Mouse (Mus musculus) intestine, postnatal 0 days (tissue): ENCODE results near the gene Apba1. TPM values are rescaled to one million over a fixed set of nuclear protein-coding genes. Genes with fewer than 3 reads are reported as not detected.

Experiments used
- ATAC-seq: fragments of 200-750 bp; cut with Nextera tagmentation; 2 replicates; pipeline ENCODE4 v1.8.0; 2017; ENCODE audit warnings: mild to moderate bottlenecking, moderate TSS enrichment, moderate library complexity
- H3K27ac ChIP-seq: fragments of 300-500 bp; sonication (generic); 2 replicates; pipeline ENCODE4 v1.5.1; 2014; ENCODE audit warnings: mild to moderate bottlenecking, low read depth, low read length, moderate library complexity
- H3K27me3 ChIP-seq: fragments of 300-500 bp; sonication (generic); replicated peaks from 2 replicates; pipeline ENCODE4 v1.6.1; 2014; ENCODE audit warnings: low read length, mixed read lengths; ENCODE audit not compliant: control insufficient read depth, insufficient read depth
- H3K36me3 ChIP-seq: fragments of 300-500 bp; sonication (generic); 2 replicates; pipeline ENCODE4 v1.6.1; 2014; ENCODE audit warnings: mild to moderate bottlenecking, moderate library complexity; ENCODE audit not compliant: control insufficient read depth, insufficient read depth
- H3K4me1 ChIP-seq: fragments of 300-500 bp; sonication (generic); replicated peaks from 2 replicates; pipeline ENCODE4 v1.6.1; 2014; ENCODE audit warnings: antibody characterized with exemption, low read length, mixed read lengths; ENCODE audit not compliant: control insufficient read depth, insufficient read depth
- H3K4me2 ChIP-seq: fragments of 300-500 bp; sonication (generic); replicated peaks from 2 replicates; pipeline ENCODE4 v1.6.1; 2014; ENCODE audit warnings: low read depth, mild to moderate bottlenecking, moderate library complexity
- H3K4me3 ChIP-seq: fragments of 300-500 bp; sonication (generic); 2 replicates; pipeline ENCODE4 v1.5.1; 2014; ENCODE audit warnings: low read depth, low read length
- H3K9ac ChIP-seq: fragments of 300-500 bp; sonication (generic); 2 replicates; pipeline ENCODE4 v1.6.1; 2014; ENCODE audit warnings: mild to moderate bottlenecking, low read depth, low read length
- H3K9me3 ChIP-seq: fragments of 300-500 bp; sonication (generic); 2 replicates; pipeline ENCODE4 v1.6.1; 2016; ENCODE audit warnings: mixed run types; ENCODE audit not compliant: control insufficient read depth
- CTCF ChIP-seq: sonication (generic); IDR thresholded peaks from 2 replicates; pipeline ENCODE4 v1.5.1; 2016; ENCODE audit warnings: low read depth, mild to moderate bottlenecking, control low read depth, antibody characterized with exemption, moderate library complexity
- WGBS: fragments of 180-500 bp; shearing (Covaris S2); extraction: QIAGEN DNeasy Blood & Tissue Kit; methylation state at CpG from one replicate; pipeline ENCODE4 v1.1.7; 2014; 5-methylcytosine and 5-hydroxymethylcytosine counted together
- polyA plus RNA-seq: library from polyadenylated mRNA; unstranded; fragments of >200 nt; fragmentation: Nextera tagmentation; extraction: Ambion mirVana; gene quantifications from 2 replicates; pipeline ENCODE4 v1.2.1, GENCODE M21; 2015

Gene Apba1
- polyA plus RNA-seq, 1 experiment from 2014 or later: 0.57 TPM

DNA sequence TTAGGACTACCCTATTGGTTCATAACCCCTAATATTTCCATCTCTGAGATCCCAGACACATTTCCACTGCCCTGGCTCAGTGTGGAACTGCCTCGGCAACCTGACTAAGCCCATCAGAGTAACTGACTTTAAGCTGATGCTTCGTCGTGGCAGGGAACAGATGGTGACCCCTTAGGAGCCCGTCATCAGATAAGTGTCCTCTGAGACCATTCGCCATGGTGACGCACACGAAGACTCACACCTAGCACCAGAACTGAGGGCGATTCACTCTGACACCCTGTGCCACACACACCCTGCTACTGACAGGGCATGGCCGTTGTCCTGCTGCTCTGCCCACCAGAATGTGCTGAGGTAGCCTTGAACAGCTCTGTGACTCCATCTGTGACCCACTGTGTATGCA, 166.1 kb downstream of the Apba1 start:
- Histone ChIP-seq H3K9me3 (no peaks in the 10 kb centered on the region), H3K4me2 (no peak overlapping the region), H3K36me3 (no peaks in the 10 kb centered on the region), H3K27ac (no peak overlapping the region), H3K4me1 (no peaks in the 10 kb centered on the region), H3K4me3 (no peak overlapping the region), H3K27me3 (no peaks in the 10 kb centered on the region), H3K9ac (no peak overlapping the region)
- 88% methylated on average over 9 of the region's 9 CpGs for WGBS
- ATAC-seq: no peak
- no peak for TF ChIP-seq CTCF

DNA sequence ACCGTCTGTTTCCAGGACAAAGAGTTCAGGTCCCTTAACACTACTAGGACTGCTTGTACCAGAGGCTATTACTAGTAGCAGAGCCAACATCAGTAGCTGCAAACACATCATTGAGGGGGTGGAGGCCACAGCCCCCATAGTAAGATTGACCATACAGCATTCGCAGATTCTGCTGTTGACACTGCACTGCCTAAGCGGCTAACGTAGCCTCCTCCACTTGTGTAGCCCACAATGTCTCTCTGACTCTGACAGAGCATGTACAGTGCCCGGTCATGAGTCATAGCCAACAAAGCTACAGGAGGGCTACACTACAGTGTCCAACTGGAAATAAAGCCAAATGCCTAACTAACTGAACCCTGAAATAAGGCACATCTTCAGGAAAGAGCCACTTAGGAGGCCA, 166.9 kb downstream of the Apba1 start:
- no peak for ATAC-seq
- no peaks in the 10 kb centered on the region for H3K36me3 ChIP-seq
- no peak overlapping the region for H3K27ac ChIP-seq
- no peaks in the 10 kb centered on the region for H3K9me3 ChIP-seq
- WGBS: 91% methylated on average over 5 of the region's 5 CpGs
- H3K9ac ChIP-seq: no peak overlapping the region
- H3K27me3 ChIP-seq: no peaks in the 10 kb centered on the region
- H3K4me1 ChIP-seq: no peaks in the 10 kb centered on the region
- no peak overlapping the region for H3K4me2 ChIP-seq
- no peak for TF ChIP-seq CTCF
- no peak overlapping the region for H3K4me3 ChIP-seq

DNA sequence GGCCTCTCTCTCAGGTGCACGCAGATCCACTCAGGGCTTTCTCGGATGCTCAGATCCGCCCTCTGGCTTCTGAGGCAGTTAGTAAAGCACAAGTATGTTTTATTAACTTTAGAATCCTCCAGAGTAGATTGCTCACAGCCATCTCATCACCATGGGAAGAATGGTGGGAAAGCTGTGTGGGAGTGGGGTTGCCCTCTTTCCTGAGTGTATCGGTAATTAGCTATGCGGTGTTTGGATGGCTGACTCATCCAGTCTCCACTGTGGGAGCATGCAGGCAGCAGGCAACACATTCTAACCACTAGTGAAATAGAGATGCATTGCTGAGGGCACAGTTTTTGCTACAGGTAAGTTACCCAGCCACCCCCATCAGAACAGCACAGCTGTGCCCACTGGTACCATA, 172.1 kb downstream of the Apba1 start:
- WGBS: 91% methylated on average over 5 of the region's 5 CpGs
- no peak for ATAC-seq

DNA sequence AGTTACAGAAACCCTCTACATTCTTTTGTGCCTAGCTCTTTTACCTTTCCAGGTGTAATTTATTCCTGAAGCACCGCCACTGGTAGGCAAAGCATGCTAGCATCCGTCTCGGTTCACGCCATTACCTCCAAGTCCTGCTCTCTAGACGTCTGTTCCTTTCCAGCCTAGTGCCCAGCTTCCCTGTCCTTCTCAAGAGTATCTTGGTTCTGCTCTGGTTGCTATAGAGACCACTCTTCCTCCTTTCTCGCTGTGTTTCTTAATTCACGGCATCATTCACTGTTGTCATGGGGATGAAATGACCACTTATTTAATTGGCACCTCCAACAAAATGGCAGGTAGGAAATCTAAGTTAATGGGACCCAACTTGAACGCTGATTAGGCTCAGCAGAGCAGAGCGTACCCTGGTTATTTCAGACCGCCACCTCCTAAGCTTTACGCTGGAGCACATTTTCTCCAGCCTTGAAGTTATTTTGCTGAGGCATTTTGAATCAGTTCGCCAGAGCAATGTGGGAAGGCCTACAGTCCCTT, 182.8 kb downstream of the Apba1 start:
- Histone ChIP-seq H3K4me2 (no peak overlapping the region), H3K4me1 (no peaks in the 10 kb centered on the region), H3K36me3 (no peaks in the 10 kb centered on the region), H3K4me3 (no peak overlapping the region), H3K27ac (no peak overlapping the region), H3K9me3 (no peaks in the 10 kb centered on the region), H3K9ac (no peak overlapping the region), H3K27me3 (no peaks in the 10 kb centered on the region)
- ATAC-seq: no peak
- WGBS: 84% methylated on average over 12 of the region's 12 CpGs
- TF ChIP-seq CTCF: no peak

More for the DNA sequence above, 172.1 kb downstream of the Apba1 start:
- H3K36me3 ChIP-seq: no peaks in the 10 kb centered on the region
- H3K27ac ChIP-seq: no peak overlapping the region
- H3K4me1 ChIP-seq: no peaks in the 10 kb centered on the region
- no peaks in the 10 kb centered on the region for H3K27me3 ChIP-seq
- no peak overlapping the region for H3K9ac ChIP-seq
- no peak for TF ChIP-seq CTCF
- H3K4me2 ChIP-seq: no peak overlapping the region
- no peak overlapping the region for H3K4me3 ChIP-seq
- H3K9me3 ChIP-seq: no peaks in the 10 kb centered on the region

DNA sequence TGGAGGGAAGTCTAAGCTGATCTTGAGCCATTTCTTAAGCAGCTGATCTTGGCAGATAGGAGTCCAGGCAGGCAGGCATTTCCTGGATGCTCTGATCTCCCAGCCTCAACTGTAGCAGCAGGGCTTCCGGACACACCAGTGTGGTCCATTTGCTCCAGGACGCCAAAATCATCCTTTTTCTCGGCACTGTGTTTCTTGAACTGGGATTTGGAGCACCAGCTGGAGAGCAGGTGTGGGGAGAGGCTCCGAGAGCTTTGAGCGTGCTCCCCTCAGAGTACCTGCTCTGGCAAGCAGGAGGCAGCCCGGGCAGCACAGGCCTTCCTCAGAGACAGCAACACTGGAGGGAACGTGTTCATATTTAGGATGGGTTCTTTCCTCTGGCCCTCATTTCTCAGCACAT, 184.2 kb downstream of the Apba1 start:
- H3K36me3 ChIP-seq: no peaks in the 10 kb centered on the region
- WGBS: 88% methylated on average over 7 of the region's 7 CpGs
- no peak overlapping the region for H3K9ac ChIP-seq
- ATAC-seq: no peak
- H3K27ac ChIP-seq: no peak overlapping the region
- H3K27me3 ChIP-seq: no peaks in the 10 kb centered on the region
- TF ChIP-seq CTCF: no peak
- H3K9me3 ChIP-seq: no peaks in the 10 kb centered on the region
- no peaks in the 10 kb centered on the region for H3K4me1 ChIP-seq
- H3K4me3 ChIP-seq: no peak overlapping the region
- H3K4me2 ChIP-seq: no peak overlapping the region

DNA sequence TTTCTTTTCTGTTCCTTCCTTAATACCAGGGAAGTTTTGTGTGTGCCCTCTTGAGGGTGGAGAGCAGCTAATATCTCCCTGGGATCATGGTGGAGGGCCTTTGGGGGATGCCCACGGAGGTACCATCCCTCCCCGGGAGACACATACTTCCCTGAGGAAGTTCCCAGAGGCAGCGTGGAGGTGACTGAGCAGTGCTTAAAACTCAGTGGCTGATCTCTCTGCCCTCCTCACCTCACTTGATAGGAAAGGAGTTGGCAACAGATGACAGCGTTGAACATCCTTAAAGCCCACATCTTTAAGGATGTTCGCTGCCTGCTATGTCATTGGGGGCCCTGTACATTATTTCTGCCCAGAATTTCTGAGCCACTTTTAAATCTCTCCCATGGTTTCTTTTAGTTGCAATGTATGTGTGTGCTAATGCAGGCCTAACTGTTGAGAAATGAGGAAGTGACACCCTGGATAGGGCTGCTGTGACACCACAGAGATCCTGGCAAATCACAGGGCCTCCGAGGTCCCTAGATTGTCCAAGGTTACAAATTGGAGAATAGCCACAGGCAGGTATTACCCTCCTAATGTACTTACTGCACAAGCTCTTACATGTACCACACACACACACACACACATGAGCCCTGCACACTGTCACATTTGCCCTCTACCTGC, 187.5 kb downstream of the Apba1 start:
- Histone ChIP-seq H3K9me3 (no peaks in the 10 kb centered on the region), H3K36me3 (no peaks in the 10 kb centered on the region), H3K27ac (no peak overlapping the region), H3K9ac (no peak overlapping the region), H3K4me3 (no peak overlapping the region), H3K4me1 (no peaks in the 10 kb centered on the region), H3K4me2 (no peak overlapping the region), H3K27me3 (no peaks in the 10 kb centered on the region)
- no peak for TF ChIP-seq CTCF
- WGBS: 82% methylated on average over 6 of the region's 6 CpGs
- ATAC-seq: no peak

DNA sequence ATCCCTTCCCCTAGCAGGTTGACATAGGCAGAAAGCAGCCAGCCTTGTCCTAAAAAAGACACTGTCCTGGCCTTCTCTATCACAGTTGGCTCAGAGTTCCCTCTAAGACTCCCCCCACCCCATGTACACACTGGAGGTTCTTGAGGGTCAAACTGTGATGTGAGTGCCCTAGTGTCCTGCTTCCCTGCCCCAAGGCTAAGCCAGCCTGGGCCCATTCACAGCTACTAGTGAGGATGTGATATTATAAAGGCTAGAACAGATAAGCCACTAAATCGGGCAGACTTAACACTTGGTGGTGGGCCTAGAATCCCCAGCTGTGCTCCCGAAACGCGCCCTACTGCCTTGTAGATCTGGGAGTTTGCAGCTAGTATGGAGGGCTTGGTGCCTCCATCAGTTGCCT, 188.1 kb downstream of the Apba1 start:
- H3K27ac ChIP-seq: no peak overlapping the region
- H3K9me3 ChIP-seq: no peaks in the 10 kb centered on the region
- TF ChIP-seq CTCF: no peak
- H3K4me3 ChIP-seq: no peak overlapping the region
- H3K9ac ChIP-seq: no peak overlapping the region
- H3K4me1 ChIP-seq: no peaks in the 10 kb centered on the region
- H3K36me3 ChIP-seq: no peaks in the 10 kb centered on the region
- WGBS: 77% methylated on average over 4 of the region's 4 CpGs
- no peak for ATAC-seq
- no peaks in the 10 kb centered on the region for H3K27me3 ChIP-seq
- H3K4me2 ChIP-seq: no peak overlapping the region
